Mouse (Mus musculus): ENCODE results near the gene Tenm4.

Gene Tenm4

GRCm38 (mm10) chr7:96855867-96856406 is 684.9 kb downstream of the Tenm4 start:
- no peak for DNase-seq (ENCODE audit: low spot score)

GRCm38 (mm10) chr7:96856518-96856917 is 685.5 kb downstream of the Tenm4 start:
- no peak for DNase-seq (ENCODE audit: low spot score)

- no peak for DNase-seq (ENCODE audit: low spot score)
Measured at GRCm38 (mm10) chr7:96859077-96859476, 688.0 kb downstream of the Tenm4 start.

GRCm38 (mm10) chr7:96859684-96860083 is 688.6 kb downstream of the Tenm4 start:
- no peak for DNase-seq (ENCODE audit: low spot score)

GRCm38 (mm10) chr7:96860650-96861049 is 689.6 kb downstream of the Tenm4 start:
- DNase-seq (ENCODE audit: low spot score): no peak

GRCm38 (mm10) chr7:96864894-96865722 is 694.1 kb downstream of the Tenm4 start:
- no peak for DNase-seq (ENCODE audit: low spot score)

GRCm38 (mm10) chr7:96869079-96869810 is 698.2 kb downstream of the Tenm4 start:
- DNase-seq (ENCODE audit: low spot score): no peak

GRCm38 (mm10) chr7:96870473-96870872 is 699.4 kb downstream of the Tenm4 start:
- DNase-seq (ENCODE audit: low spot score): no peak

GRCm38 (mm10) chr7:96871031-96871430 is 700.0 kb downstream of the Tenm4 start:
- no peak for DNase-seq (ENCODE audit: low spot score)

- no peak for DNase-seq (ENCODE audit: low spot score)
Measured at GRCm38 (mm10) chr7:96878511-96879276, 707.6 kb downstream of the Tenm4 start.

GRCm38 (mm10) chr7:96879593-96879992 is 708.5 kb downstream of the Tenm4 start:
- DNase-seq (ENCODE audit: low spot score): no peak

- DNase-seq (ENCODE audit: low spot score): no peak
Measured at GRCm38 (mm10) chr7:96880221-96880944, 709.3 kb downstream of the Tenm4 start.

GRCm38 (mm10) chr7:96883297-96883696 is 712.3 kb downstream of the Tenm4 start:
- DNase-seq (ENCODE audit: low spot score): no peak

- DNase-seq (ENCODE audit: low spot score): no peak
Measured at GRCm38 (mm10) chr7:96887088-96887654, 716.1 kb downstream of the Tenm4 start.

- DNase-seq (ENCODE audit: low spot score): no peak
Measured at GRCm38 (mm10) chr7:96889061-96890034, 718.3 kb downstream of the Tenm4 start.

GRCm38 (mm10) chr7:96890035-96890621 is 719.1 kb downstream of the Tenm4 start:
- no peak for DNase-seq (ENCODE audit: low spot score)

GRCm38 (mm10) chr7:96890987-96891386 is 719.9 kb downstream of the Tenm4 start:
- no peak for DNase-seq (ENCODE audit: low spot score)

- DNase-seq (ENCODE audit: low spot score): no peak
Measured at GRCm38 (mm10) chr7:96899036-96899569, 728.1 kb downstream of the Tenm4 start.

- DNase-seq (ENCODE audit: low spot score): no peak
Measured at GRCm38 (mm10) chr7:96902183-96902582, 731.1 kb downstream of the Tenm4 start.

Measured in ovary, postnatal 14 days (tissue).